Mouse (Mus musculus) bone marrow macrophage, adult 2 months (primary cell): ENCODE data around the gene Osbpl11.
"Not testable (repeated sequence)": the region's sequence is repeated elsewhere in the genome, so short reads cannot be mapped to it uniquely, and the experiment has no call there.

Experiments
- CTCF ChIP-seq: IDR thresholded peaks from 2 replicates; pipeline ENCODE4 v1.5.1; 2012; ENCODE audit warnings: low read depth, mild to moderate bottlenecking, low read length, moderate library complexity
- POLR2A ChIP-seq: IDR thresholded peaks from 2 replicates; pipeline ENCODE4 v1.6.1; 2012; ENCODE audit warnings: mild to moderate bottlenecking, low read depth, low read length, borderline replicate concordance

- TF ChIP-seq CTCF = peak; percentile 39
- TF ChIP-seq POLR2A = not testable (repeated sequence)
These were observed 18.6 kb upstream of the Osbpl11 start for GRCm38 (mm10) chr16:33166284-33166683.
